Mouse (Mus musculus) heart, embryonic 11.5 days (tissue): ENCODE results near the gene Sumo1. TPM values are rescaled to one million over a fixed set of nuclear protein-coding genes. Genes with fewer than 3 reads are reported as not detected.
A peak's percentile ranks its signal among the peaks of the same experiment; 100 is the strongest.

Experiments used
- ATAC-seq: fragments of 200-750 bp; cut with Nextera tagmentation; replicated peaks from 2 replicates; pipeline ENCODE4 v1.8.0; 2017; ENCODE audit warnings: moderate library complexity; ENCODE audit not compliant: insufficient number of reproducible peaks, low FRiP score, low TSS enrichment
- H3K27ac ChIP-seq: fragments of 300-500 bp; sonication (generic); 2 replicates; pipeline ENCODE4 v1.5.1; 2014; ENCODE audit warnings: mild to moderate bottlenecking, low read depth, low read length
- H3K27me3 ChIP-seq: fragments of 300-500 bp; sonication (generic); 2 replicates; pipeline ENCODE4 v1.6.1; 2014; ENCODE audit warnings: mild to moderate bottlenecking, low read length, mixed read lengths; ENCODE audit not compliant: control insufficient read depth, insufficient read depth
- H3K36me3 ChIP-seq: fragments of 300-500 bp; sonication (generic); 2 replicates; pipeline ENCODE4 v1.6.1; 2014; ENCODE audit warnings: mild to moderate bottlenecking, low read length, moderate library complexity, mixed read lengths; ENCODE audit not compliant: control insufficient read depth, insufficient read depth
- H3K4me1 ChIP-seq: fragments of 300-500 bp; sonication (generic); 2 replicates; pipeline ENCODE4 v1.6.1; 2014; ENCODE audit warnings: low read length; ENCODE audit not compliant: control insufficient read depth, insufficient read depth
- H3K4me2 ChIP-seq: fragments of 300-500 bp; sonication (generic); 2 replicates; pipeline ENCODE4 v1.6.1; 2014; ENCODE audit warnings: mild to moderate bottlenecking, moderate library complexity
- H3K4me3 ChIP-seq: fragments of 300-500 bp; sonication (generic); 2 replicates; pipeline ENCODE4 v1.5.1; 2014; ENCODE audit warnings: low read depth, low read length
- H3K9ac ChIP-seq: fragments of 300-500 bp; sonication (generic); 2 replicates; pipeline ENCODE4 v1.6.1; 2014; ENCODE audit warnings: mild to moderate bottlenecking, low read depth, low read length, moderate library complexity
- H3K9me3 ChIP-seq: fragments of 300-500 bp; sonication (generic); replicated peaks from 2 replicates; pipeline ENCODE4 v1.6.1; 2016; ENCODE audit warnings: low read length; ENCODE audit not compliant: control insufficient read depth
- WGBS: fragments of 180-500 bp; shearing (Covaris S2); extraction: QIAGEN DNeasy Blood & Tissue Kit; methylation state at CpG from one replicate; pipeline ENCODE4 v1.1.7; 2014; ENCODE audit not compliant: insufficient replicate concordance; 5-methylcytosine and 5-hydroxymethylcytosine counted together
- polyA plus RNA-seq: library from polyadenylated mRNA; unstranded; fragments of >200 nt; fragmentation: Nextera tagmentation; extraction: Ambion mirVana; gene quantifications from 2 replicates; pipeline ENCODE4 v1.2.1, GENCODE M21; 2014

Gene Sumo1
- polyA plus RNA-seq, 1 experiment from 2014 or later = 300 TPM

GRCm38 (mm10) chr1:59594586-59595266 is 75.9 kb downstream of the Sumo1 start:
- Histone ChIP-seq H3K9ac (no peak overlapping the region), H3K4me2 (no peak overlapping the region), H3K27ac (no peak overlapping the region), H3K27me3 (peaks cover 43% of the 10 kb centered on the region), H3K36me3 (no peaks in the 10 kb centered on the region), H3K9me3 (no peaks in the 10 kb centered on the region), H3K4me1 (peaks cover 11% of the 10 kb centered on the region; the same call in 1 of the 2 replicates), H3K4me3 (no peak overlapping the region)
- no peak for ATAC-seq
- 82% methylated on average over 11 of the region's 11 CpGs for WGBS

- no peak overlapping the region for H3K9ac ChIP-seq
- no peak overlapping the region for H3K27ac ChIP-seq
- H3K4me2 ChIP-seq = no peak overlapping the region
- H3K9me3 ChIP-seq = no peaks in the 10 kb centered on the region
- H3K4me1 ChIP-seq = peaks cover 11% of the 10 kb centered on the region; the same call in 1 of the 2 replicates
- WGBS = 64% methylated on average over 2 of the region's 2 CpGs
- no peak for ATAC-seq
- H3K27me3 ChIP-seq = peaks cover 41% of the 10 kb centered on the region
- no peaks in the 10 kb centered on the region for H3K36me3 ChIP-seq
- H3K4me3 ChIP-seq = no peak overlapping the region
Observed at GRCm38 (mm10) chr1:59593622-59594035, 77.0 kb downstream of the Sumo1 start.

- H3K36me3 ChIP-seq = no peaks in the 10 kb centered on the region
- peak overlapping the region; percentile 51 for H3K4me2 ChIP-seq
- H3K4me3 ChIP-seq = 0 out of 2 replicates have a peak overlapping the region, but pooled peaks have one; percentile 11
- 29% methylated on average over 12 of the region's 12 CpGs for WGBS
- H3K9ac ChIP-seq = no peak overlapping the region
- peaks cover 40% of the 10 kb centered on the region for H3K27me3 ChIP-seq
- no peaks in the 10 kb centered on the region for H3K9me3 ChIP-seq
- no peak for ATAC-seq
- peaks cover 11% of the 10 kb centered on the region; the same call in 1 of the 2 replicates for H3K4me1 ChIP-seq
- no peak overlapping the region for H3K27ac ChIP-seq
Observed at GRCm38 (mm10) chr1:59592876-59593275, 77.8 kb downstream of the Sumo1 start.

- Histone ChIP-seq H3K9ac (no peak overlapping the region), H3K27me3 (peaks cover 36% of the 10 kb centered on the region), H3K4me3 (peak overlapping the region; percentile 11; the same call in 1 of the 2 replicates), H3K4me1 (peaks cover 11% of the 10 kb centered on the region; the same call in 1 of the 2 replicates), H3K4me2 (peak overlapping the region; percentile 51), H3K36me3 (no peaks in the 10 kb centered on the region), H3K9me3 (no peaks in the 10 kb centered on the region), H3K27ac (no peak overlapping the region)
- ATAC-seq = no peak
- WGBS = 9% methylated on average over 10 of the region's 10 CpGs
Observed at GRCm38 (mm10) chr1:59592359-59592758, 78.3 kb downstream of the Sumo1 start.

- Histone ChIP-seq H3K9me3 (no peaks in the 10 kb centered on the region), H3K9ac (no peak overlapping the region), H3K27ac (no peak overlapping the region), H3K4me1 (peaks cover 11% of the 10 kb centered on the region; the same call in 1 of the 2 replicates), H3K4me3 (no peak overlapping the region), H3K4me2 (no peak overlapping the region), H3K36me3 (no peaks in the 10 kb centered on the region), H3K27me3 (peaks cover 30% of the 10 kb centered on the region)
- no peak for ATAC-seq
- 67% methylated on average over 1 of the region's 1 CpGs for WGBS
Observed at GRCm38 (mm10) chr1:59589271-59589670, 81.4 kb downstream of the Sumo1 start.

- no peak overlapping the region for H3K4me3 ChIP-seq
- no peak for ATAC-seq
- H3K27me3 ChIP-seq = 0 out of 2 replicates have a peak, but pooled peaks cover 6% of the 10 kb centered on the region
- peaks cover 4% of the 10 kb centered on the region; the same call in 1 of the 2 replicates for H3K4me1 ChIP-seq
- 10% methylated on average over 18 of the region's 18 CpGs for WGBS
- no peak overlapping the region for H3K9ac ChIP-seq
- H3K4me2 ChIP-seq = peak overlapping the region; percentile 57
- no peak overlapping the region for H3K27ac ChIP-seq
- no peaks in the 10 kb centered on the region for H3K36me3 ChIP-seq
- no peaks in the 10 kb centered on the region for H3K9me3 ChIP-seq
Observed at GRCm38 (mm10) chr1:59584656-59585410, 85.8 kb downstream of the Sumo1 start.

GRCm38 (mm10) chr1:59580880-59581279 is 89.8 kb downstream of the Sumo1 start:
- 74% methylated on average over 3 of the region's 3 CpGs for WGBS
- Histone ChIP-seq H3K27me3 (peaks cover 12% of the 10 kb centered on the region), H3K4me1 (peaks cover 8% of the 10 kb centered on the region), H3K27ac (no peak overlapping the region), H3K9me3 (no peaks in the 10 kb centered on the region), H3K4me2 (no peak overlapping the region), H3K9ac (no peak overlapping the region), H3K4me3 (no peak overlapping the region), H3K36me3 (no peaks in the 10 kb centered on the region)
- no peak for ATAC-seq

- peak overlapping the region; percentile 65 for H3K27ac ChIP-seq
- 13% methylated on average over 8 of the region's 8 CpGs for WGBS
- peaks cover 10% of the 10 kb centered on the region for H3K27me3 ChIP-seq
- no peaks in the 10 kb centered on the region for H3K9me3 ChIP-seq
- peak overlapping the region; percentile 46 for H3K4me2 ChIP-seq
- peaks cover 8% of the 10 kb centered on the region for H3K4me1 ChIP-seq
- H3K9ac ChIP-seq = no peak overlapping the region
- no peak overlapping the region for H3K4me3 ChIP-seq
- ATAC-seq = no peak; the same call in 1 of the 2 replicates
- H3K36me3 ChIP-seq = no peaks in the 10 kb centered on the region
Observed at GRCm38 (mm10) chr1:59580131-59580751, 90.4 kb downstream of the Sumo1 start.
